Mouse (Mus musculus) hematopoietic multipotent progenitor cell, adult 10-12 weeks (in vitro differentiated cells): ENCODE results near the gene Polr2a. TPM values are rescaled to one million over a fixed set of nuclear protein-coding genes. Genes with fewer than 3 reads are reported as not detected.

Source experiments
- polyA plus RNA-seq: library from polyadenylated mRNA; stranded (reverse); fragments of >175 nt; gene quantifications from 2 replicates; pipeline ENCODE4 v1.2.3, GENCODE M21; 2012; ENCODE audit warnings: low replicate concordance

Polr2a gene
- 127 and 149 TPM in 2 replicates for polyA plus RNA-seq

DNA sequence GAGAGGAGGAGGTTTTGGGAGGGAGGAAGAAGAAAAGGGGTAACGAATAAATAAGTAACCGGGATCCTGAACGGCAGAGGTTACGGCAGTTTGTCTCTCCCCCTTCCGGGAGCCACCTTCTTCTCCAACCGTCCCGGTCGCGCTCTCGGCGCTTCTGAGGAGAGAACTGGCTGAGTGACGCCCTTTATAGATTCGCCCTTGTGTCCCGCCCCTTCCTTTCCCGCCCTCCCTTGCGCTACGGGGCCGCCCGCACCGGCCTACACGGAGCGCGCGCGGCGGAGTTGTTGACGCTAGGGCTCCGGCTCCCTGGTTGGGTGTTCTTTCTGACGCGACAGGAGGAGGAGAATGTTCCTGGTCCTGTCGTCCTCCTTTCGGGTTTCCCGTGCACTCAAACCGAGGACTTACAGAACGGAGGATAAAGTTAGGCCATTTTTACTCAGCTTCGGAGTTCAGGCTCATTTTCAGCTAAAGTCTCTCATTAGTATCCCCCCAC, at the start of gene Polr2a:
Gene Polr2a, minus strand, starts transcription at position 160 of the 493 bp plus-strand sequence.

DNA sequence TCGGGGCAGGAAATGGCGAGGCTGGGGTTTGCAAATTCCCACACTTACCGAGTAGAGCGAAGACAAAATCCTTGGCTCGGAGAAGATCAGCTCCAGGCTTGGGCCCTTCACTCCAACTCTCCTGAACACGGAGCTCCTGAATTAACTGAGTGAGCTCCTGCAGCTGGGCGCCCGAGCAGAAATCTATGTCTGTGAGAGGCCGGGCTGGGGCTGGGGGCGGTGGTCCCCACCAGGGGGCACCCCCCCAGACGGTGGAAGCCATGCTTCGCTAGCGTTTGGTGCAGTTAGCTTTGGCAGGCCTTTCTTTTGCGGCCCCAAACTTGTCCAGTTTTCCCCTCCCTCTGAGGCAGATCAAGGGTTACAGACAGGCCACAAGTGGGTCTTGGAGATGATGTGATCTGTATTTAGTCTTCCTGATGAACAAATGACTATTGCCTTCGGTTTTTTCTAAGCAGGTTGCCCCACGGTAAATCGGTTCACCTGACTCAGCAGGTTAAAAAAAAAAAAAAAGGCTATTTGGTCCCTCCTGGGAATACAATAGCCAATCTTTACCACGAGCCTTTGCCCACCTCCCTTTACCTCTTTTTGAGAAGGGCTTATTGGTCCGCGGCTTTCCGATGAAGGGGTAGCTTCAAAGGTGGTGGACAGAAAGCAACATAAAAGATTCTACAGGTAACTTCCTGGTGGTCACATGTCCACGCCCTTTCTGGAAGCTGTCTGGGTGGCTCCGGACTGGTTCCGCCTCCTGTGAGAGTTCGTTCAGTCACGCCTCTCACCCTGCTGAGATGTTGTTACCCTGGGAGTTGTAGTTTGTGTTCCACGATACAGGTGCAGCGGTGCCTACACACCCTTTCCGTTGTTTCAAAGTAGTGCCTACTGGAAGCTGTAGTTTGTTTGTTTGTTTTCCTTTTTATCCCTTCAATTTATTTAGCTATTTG, 46.8 kb upstream of the Polr2a start, which contains the start of gene Tmem102:
Gene Tmem102, minus strand, starts transcription at position 653 of the 938 bp plus-strand sequence.

DNA sequence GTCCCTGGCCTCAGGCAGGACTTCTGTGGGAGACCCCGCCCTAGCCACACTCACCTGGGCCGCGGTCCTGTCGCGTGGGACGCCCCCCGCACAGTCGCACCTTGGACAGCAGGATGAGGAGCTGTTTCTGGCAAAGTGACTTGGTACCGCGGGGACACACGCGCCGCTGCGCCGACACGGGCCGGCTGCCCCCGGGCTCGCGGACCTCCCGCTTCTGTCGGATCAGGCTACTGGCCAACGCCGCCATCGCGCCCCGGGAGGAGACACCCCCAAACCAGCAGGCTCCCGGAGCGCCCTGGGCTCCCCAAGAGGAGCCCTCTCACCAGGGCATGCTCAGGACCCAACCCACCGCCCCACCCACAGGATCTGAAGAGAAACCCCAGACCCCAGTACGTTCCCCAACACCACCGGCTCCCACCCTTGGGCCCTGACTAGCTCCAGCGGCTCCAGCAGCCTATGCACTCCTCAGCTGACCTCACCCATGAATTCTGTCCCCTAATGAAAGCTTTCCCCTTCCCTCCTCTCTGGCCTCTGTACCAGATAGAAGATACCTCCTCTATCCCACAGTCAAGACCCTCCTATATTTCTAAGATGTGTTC, 43.0 kb upstream of the Polr2a start, which contains the start of gene Fgf11:
Gene Fgf11, minus strand, starts transcription at position 479 of the 599 bp plus-strand sequence.

DNA sequence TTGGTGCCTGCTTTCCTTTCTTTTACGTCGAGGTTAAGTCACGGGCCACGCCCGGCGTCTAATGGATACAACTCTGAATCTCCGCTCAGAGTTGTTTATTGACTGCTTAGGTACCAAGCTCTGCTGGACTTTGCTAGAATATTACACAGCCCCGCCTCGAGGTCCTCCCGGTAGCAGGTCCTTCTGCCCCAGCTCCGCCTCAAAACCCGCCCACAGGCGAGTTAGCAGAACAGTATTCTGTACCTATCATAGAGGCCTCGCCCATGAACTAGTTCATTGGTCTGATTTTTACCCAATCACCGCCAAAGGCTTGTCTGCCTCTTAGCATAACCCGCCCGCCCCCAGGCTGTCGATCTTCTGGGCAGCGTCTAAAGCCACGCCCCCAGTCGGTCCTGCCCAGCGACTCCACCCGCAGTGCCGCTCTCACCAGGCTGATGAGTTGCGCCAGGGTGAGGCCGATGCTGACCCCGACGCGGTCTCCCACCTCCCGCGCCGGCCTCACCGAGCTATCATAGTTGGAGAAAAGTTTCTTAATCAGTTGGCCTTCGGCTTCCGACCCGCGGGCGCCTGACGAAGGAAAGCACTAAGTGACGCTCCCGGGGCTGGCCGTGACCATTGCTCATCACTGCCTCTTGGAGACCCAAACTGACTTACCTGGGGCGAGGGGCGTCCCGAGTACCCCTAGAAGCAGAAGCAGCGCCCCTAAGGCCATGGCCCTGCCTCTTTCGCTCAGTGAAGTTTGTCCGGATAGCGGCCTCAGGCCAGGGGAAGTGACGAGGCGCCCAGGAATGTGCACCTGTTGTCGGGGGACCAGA, 36.9 kb upstream of the Polr2a start, which contains the start of gene Chrnb1:
Gene Chrnb1, minus strand, starts transcription at position 776 of the 815 bp plus-strand sequence.

DNA sequence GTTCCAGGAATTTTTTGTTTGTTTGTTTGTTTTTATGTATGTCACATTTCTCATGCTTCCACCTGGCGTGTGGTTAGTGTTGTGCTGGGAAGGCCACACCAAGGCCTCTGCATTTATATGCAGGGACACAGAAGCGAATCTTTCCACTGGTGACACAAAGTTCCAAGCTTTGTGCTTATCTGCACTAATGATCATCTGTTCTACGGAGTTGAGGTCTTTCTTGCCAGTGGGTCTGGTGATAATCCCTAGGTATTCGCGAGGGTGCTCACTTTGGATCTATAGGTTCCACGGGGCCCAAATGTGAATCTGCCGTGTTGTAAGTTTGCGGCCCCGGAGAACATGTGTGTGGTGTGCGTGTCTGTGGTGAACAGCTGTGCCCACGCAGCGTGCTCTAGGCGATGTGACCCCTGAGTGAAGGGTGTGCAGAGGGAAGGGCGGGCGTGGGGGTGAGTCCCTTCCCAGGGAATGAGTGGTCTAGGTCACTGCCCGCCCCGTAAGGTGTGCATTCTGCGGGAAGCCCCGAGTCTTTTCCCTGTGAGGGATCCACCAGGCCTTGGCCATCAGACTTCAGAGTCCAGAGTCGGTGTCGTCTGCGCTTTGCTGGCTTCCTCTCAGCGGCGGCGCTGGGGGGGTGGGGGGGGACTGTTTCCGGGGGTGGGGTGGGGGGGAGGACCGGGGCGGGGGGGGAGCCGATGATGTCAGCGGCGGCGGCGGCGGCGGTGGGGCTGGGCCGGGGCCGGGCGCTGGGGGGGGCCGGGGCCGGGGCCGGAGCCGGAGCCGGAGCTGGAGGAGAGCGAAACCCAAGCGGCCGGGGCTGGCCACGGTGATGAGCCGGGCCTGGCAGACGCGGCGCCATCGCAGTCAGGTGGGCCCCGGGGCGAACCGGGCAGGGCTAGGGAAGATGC, 7.0 kb upstream of the Polr2a start, which contains the start of gene Zbtb4:
Gene Zbtb4, plus strand, starts transcription at position 692 of the 905 bp plus-strand sequence.

DNA sequence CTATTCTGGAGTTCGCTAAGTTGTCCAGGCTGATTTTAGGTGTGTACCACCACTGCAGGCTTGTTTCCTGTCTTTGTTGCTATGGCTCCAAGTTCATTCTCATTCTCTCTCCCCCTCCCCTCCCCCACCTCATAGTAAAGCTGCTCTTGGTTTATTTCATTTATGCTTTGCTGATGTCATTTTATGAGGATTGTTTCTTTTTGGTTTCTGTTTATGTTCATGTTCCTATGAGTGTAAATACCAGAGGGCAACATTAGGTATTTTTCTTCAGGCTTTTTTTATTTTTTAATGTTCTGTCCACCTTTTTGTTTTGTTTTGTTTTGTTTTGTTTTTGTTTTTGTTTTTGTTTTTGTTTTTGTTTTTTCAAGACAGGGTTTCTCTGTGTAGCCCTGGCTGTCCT, 3.4 kb upstream of the Polr2a start, which contains the start of gene Slc35g3:
Gene Slc35g3, minus strand, starts transcription at position 101 of the 400 bp plus-strand sequence.

DNA sequence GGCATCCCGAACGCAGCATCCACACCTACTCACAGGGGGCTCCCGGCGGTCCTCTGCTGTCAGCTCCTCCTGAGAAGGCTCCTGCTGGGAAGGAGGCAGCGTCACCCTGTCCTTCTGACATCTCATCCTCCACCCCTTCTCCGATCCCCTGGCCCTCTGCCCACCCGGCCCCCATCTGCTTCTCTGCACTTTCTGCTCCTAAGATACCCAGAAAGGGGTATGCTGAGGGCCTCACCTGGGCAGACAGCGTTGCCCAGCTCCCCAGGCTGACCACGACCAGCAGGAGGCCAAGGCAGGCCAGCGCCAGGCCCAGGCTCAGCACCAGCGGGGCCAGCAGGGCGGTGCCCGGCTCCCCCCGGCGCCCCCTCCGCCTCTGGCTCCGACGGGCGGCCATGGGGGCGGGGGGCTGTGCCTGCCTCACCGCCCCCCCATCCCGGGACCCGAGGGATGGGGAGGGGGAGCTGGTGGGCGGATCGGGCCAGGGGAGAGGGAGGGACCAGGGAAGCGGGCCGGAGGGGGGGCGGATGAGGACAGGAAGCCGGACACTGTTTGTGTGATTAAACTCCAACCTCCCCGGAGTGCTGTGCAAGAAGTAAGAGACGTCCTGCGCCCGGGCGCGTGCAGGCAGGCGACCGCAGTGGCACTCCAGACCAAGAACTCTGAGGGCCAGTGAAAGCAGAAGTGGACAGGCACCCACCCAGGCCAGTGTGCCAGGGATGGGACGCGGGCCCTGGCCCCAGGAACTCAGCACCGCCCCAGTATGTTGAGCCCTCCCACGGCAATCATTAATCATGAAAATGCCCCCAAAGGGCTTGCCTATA, 62.9 kb downstream of the Polr2a start, which contains the start of the genes Tnfsf12 and Tnfsfm13:
Gene Tnfsf12, minus strand, starts transcription at position 489 of the 821 bp plus-strand sequence.
Gene Tnfsfm13, minus strand, starts transcription at position 738 of the 821 bp plus-strand sequence.

DNA sequence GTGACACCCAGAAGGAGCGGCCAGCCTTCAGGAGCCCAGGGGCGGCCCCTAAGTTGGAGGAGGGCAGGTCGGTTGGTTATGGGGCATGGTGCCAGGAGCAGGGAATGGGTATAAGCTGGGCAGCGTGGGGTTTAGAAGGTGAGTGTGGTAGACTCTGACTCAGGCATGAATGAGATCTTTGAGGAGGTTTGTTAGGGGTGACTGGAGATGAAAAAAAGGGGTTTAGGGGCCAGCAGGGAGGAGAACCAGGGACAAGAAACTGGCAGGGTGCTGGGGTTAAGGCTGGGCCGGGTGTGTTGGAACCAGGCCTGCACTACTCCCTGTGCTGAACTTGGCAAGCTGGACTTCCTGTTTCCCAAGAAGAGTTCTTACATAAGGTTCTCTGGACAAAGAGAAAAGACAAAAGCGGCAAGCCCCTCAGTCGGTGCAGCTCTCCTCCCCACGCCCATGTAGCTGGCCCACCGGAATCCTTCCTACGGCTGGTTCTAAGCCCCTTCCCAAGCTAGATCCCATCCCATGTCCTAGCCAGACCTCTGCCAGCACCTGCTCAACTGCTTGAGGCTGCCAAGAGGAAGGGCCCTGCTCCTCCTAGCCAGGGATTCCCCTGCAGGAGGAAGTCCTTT, 72.8 kb downstream of the Polr2a start, which contains the start of gene Tnfsf13:
Gene Tnfsf13, minus strand, starts transcription at position 259 of the 623 bp plus-strand sequence.

Other genes with a start within 250 kb of the Polr2a start
- 0.30 and 0.55 TPM in 2 replicates for gene Dnah2, start 209.5 kb downstream of the Polr2a start, polyA plus RNA-seq
- 0.63 and 0.73 TPM in 2 replicates for gene Efnb3, start 198.4 kb downstream of the Polr2a start, polyA plus RNA-seq
- 2.2 and 18.6 TPM in 2 replicates for gene Wrap53, start 178.4 kb downstream of the Polr2a start, polyA plus RNA-seq
- 109 and 132 TPM in 2 replicates for gene Trp53, start 178.3 kb downstream of the Polr2a start, polyA plus RNA-seq
- gene Atp1b2, start 152.7 kb downstream of the Polr2a start, polyA plus RNA-seq: 2.5 and 19.1 TPM in 2 replicates
- gene Shbg, start 140.7 kb downstream of the Polr2a start, polyA plus RNA-seq: not detected in 2 replicates
- not detected in 2 replicates for gene Sat2, start 136.6 kb downstream of the Polr2a start, polyA plus RNA-seq
- 66.7 and 112 TPM in 2 replicates for gene Fxr2, start 125.6 kb downstream of the Polr2a start, polyA plus RNA-seq
- gene Sox15, start 103.3 kb downstream of the Polr2a start, polyA plus RNA-seq: 0.34 and 0.66 TPM in 2 replicates
- 30.6 and 38.5 TPM in 2 replicates for gene Mpdu1, start 96.0 kb downstream of the Polr2a start, polyA plus RNA-seq
- gene Cd68, start 92.5 kb downstream of the Polr2a start, polyA plus RNA-seq: 57.5 and 132 TPM in 2 replicates
- gene Eif4a1, start 86.2 kb downstream of the Polr2a start, polyA plus RNA-seq: 136 and 185 TPM in 2 replicates
- 60.8 and 121 TPM in 2 replicates for gene Senp3, start 76.6 kb downstream of the Polr2a start, polyA plus RNA-seq
- 2.6 and 5.5 TPM in 2 replicates for gene Tnfsf13, start 72.9 kb downstream of the Polr2a start, polyA plus RNA-seq
- 17.2 and 26.3 TPM in 2 replicates for gene Tnfsf12, start 62.8 kb downstream of the Polr2a start, polyA plus RNA-seq
- gene Tnfsfm13, start 62.5 kb downstream of the Polr2a start, polyA plus RNA-seq: 5.4 and 13.6 TPM in 2 replicates
- gene Slc35g3, start 3.3 kb upstream of the Polr2a start, polyA plus RNA-seq: not detected in 2 replicates
- gene Zbtb4, start 7.3 kb upstream of the Polr2a start, polyA plus RNA-seq: 133 and 229 TPM in 2 replicates
- gene Chrnb1, start 37.3 kb upstream of the Polr2a start, polyA plus RNA-seq: 2.3 and 2.5 TPM in 2 replicates
- 0.86 and 1.1 TPM in 2 replicates for gene Fgf11, start 43.2 kb upstream of the Polr2a start, polyA plus RNA-seq
- 0.17 and 0.45 TPM in 2 replicates for gene Tmem102, start 47.0 kb upstream of the Polr2a start, polyA plus RNA-seq
- not detected in 2 replicates for gene Gm39566, start 56.7 kb upstream of the Polr2a start, polyA plus RNA-seq
- not detected in 2 replicates for gene Spem2, start 59.8 kb upstream of the Polr2a start, polyA plus RNA-seq
- gene Spem1, start 63.5 kb upstream of the Polr2a start, polyA plus RNA-seq: not detected in 2 replicates
- 3.5 and 7.7 TPM in 2 replicates for gene Nlgn2, start 79.1 kb upstream of the Polr2a start, polyA plus RNA-seq
- 239 and 507 TPM in 2 replicates for gene Tmem256, start 79.9 kb upstream of the Polr2a start, polyA plus RNA-seq
- gene Plscr3, start 87.7 kb upstream of the Polr2a start, polyA plus RNA-seq: 37.9 and 61.0 TPM in 2 replicates
- 1.7 TPM in 1 of 2 replicates, not detected in the other for gene Tnk1, start 100.1 kb upstream of the Polr2a start, polyA plus RNA-seq
- not detected in 2 replicates for gene Tmem95, start 119.4 kb upstream of the Polr2a start, polyA plus RNA-seq
- gene Kctd11, start 122.8 kb upstream of the Polr2a start, polyA plus RNA-seq: 3.0 and 3.7 TPM in 2 replicates
- 193 and 275 TPM in 2 replicates for gene Acap1, start 136.9 kb upstream of the Polr2a start, polyA plus RNA-seq
- 1.1 and 1.5 TPM in 2 replicates for gene 2810408A11Rik, start 142.3 kb upstream of the Polr2a start, polyA plus RNA-seq
- 67.4 and 137 TPM in 2 replicates for gene Neurl4, start 142.4 kb upstream of the Polr2a start, polyA plus RNA-seq
- gene Gps2, start 155.3 kb upstream of the Polr2a start, polyA plus RNA-seq: 109 and 212 TPM in 2 replicates
- 938 and 1,043 TPM in 2 replicates for gene Eif5a, start 163.3 kb upstream of the Polr2a start, polyA plus RNA-seq
- gene Ybx2, start 177.2 kb upstream of the Polr2a start, polyA plus RNA-seq: 0.54 and 2.7 TPM in 2 replicates
- 15.8 TPM in 1 of 2 replicates, not detected in the other for gene Slc2a4, start 189.6 kb upstream of the Polr2a start, polyA plus RNA-seq
- gene Cldn7, start 206.1 kb upstream of the Polr2a start, polyA plus RNA-seq: 0.27 and 0.88 TPM in 2 replicates
- gene Ctdnep1, start 222.5 kb upstream of the Polr2a start, polyA plus RNA-seq: 123 and 255 TPM in 2 replicates
- gene Elp5, start 223.9 kb upstream of the Polr2a start, polyA plus RNA-seq: 11.9 and 17.1 TPM in 2 replicates
- 344 and 452 TPM in 2 replicates for gene Gabarap, start 232.5 kb upstream of the Polr2a start, polyA plus RNA-seq
- 67.4 and 84.5 TPM in 2 replicates for gene Phf23, start 237.1 kb upstream of the Polr2a start, polyA plus RNA-seq
- gene Dvl2, start 242.0 kb upstream of the Polr2a start, polyA plus RNA-seq: 49.3 and 51.4 TPM in 2 replicates